Mouse (Mus musculus) adrenal gland, postnatal 36 days (tissue): ENCODE results near the gene Figla. TPM values are rescaled to one million over a fixed set of nuclear protein-coding genes. Genes with fewer than 3 reads are reported as not detected.

Source experiments
- DNase-seq, 2 experiments: peaks; one replicate each; pipeline ENCODE4 v3.0.0; 2021; ENCODE audit warnings: mixed read lengths in 1 of 2
- total RNA-seq, 2 experiments: library from RNA; stranded (reverse); gene quantifications; 2 replicates each; pipeline ENCODE4 v1.2.3; 2021

Gene Figla
- total RNA-seq, 2 experiments from 2014 or later: not detected

GRCm38 (mm10) chr6:86070277-86070676, 54.3 kb downstream of the Figla start:
- no peak for DNase-seq

Other genes with a start within 250 kb of the Figla start
- gene Nat8f6, start 195.2 kb upstream of the Figla start, total RNA-seq: 1 to 10 TPM; 1.4 to 2.6 TPM
- gene Nat8f5, start 195.2 kb upstream of the Figla start, total RNA-seq: 1 to 10 TPM; 6.0 to 9.5 TPM
- 1 to 10 TPM; 3.6 to 4.5 TPM for gene Nat8, start 184.1 kb upstream of the Figla start, total RNA-seq
- 1 to 10 TPM; 1.9 to 2.3 TPM for gene Nat8f2, start 147.0 kb upstream of the Figla start, total RNA-seq
- 10 to 100 TPM in 1 of 2 experiments, 1 to 10 TPM in 1; 8.0 to 13.5 TPM for gene Nat8f4, start 111.3 kb upstream of the Figla start, total RNA-seq
- gene Tprkb, start 104.3 kb upstream of the Figla start, total RNA-seq: 10 to 100 TPM; 40.7 to 56.0 TPM
- 10 to 100 TPM; 35.9 to 55.9 TPM for gene Nat8f1, start 100.5 kb upstream of the Figla start, total RNA-seq
- gene Dusp11, start 54.5 kb upstream of the Figla start, total RNA-seq: 100 to 1,000 TPM; 116 to 129 TPM
- gene Add2, start 12.5 kb downstream of the Figla start, total RNA-seq: 1 to 10 TPM; 1.3 to 1.9 TPM
- 10 to 100 TPM; 12.0 to 20.8 TPM for gene Tgfa, start 179.1 kb downstream of the Figla start, total RNA-seq